Mouse (Mus musculus): Measurements from ENCODE around the gene Ppp3cb.
A peak's percentile ranks its signal among the peaks of the same experiment; 100 is the strongest.

Gene Ppp3cb

GRCm38 (mm10) chr14:20479291-20480194, 66.8 kb downstream of the Ppp3cb start, which contains the start of gene Anxa7:
Gene Anxa7, minus strand, starts transcription at chr14:20480133.
- DNase-seq: peak; percentile 95

GRCm38 (mm10) chr14:20478801-20479200, 67.6 kb downstream of the Ppp3cb start:
- DNase-seq: peak; percentile 47

- no peak for DNase-seq
These were observed 68.0 kb downstream of the Ppp3cb start for GRCm38 (mm10) chr14:20478385-20478784.

- DNase-seq: no peak
These were observed 68.9 kb downstream of the Ppp3cb start for GRCm38 (mm10) chr14:20477261-20478025.

- DNase-seq: no peak
These were observed 86.2 kb downstream of the Ppp3cb start for GRCm38 (mm10) chr14:20460216-20460615.

GRCm38 (mm10) chr14:20458378-20458777, 88.0 kb downstream of the Ppp3cb start:
- no peak for DNase-seq

GRCm38 (mm10) chr14:20452929-20453328, 93.4 kb downstream of the Ppp3cb start:
- DNase-seq: no peak

GRCm38 (mm10) chr14:20451765-20452331, 94.5 kb downstream of the Ppp3cb start, which contains the start of gene Cfap70:
Gene Cfap70, minus strand, starts transcription at chr14:20452226.
- DNase-seq: peak; percentile 79

GRCm38 (mm10) chr14:20451302-20451701, 95.1 kb downstream of the Ppp3cb start:
- DNase-seq: no peak

Measured in kidney, adult 11 months (tissue).